Mouse (Mus musculus) NIH3T3 (cell line): Measurements from ENCODE around the gene Sowahd.
A peak's percentile ranks its signal among the peaks of the same experiment; 100 is the strongest.
"Not testable (repeated sequence)": the region's sequence is repeated elsewhere in the genome, so short reads cannot be mapped to it uniquely, and the experiment has no call there.

Experiments used
- DNase-seq: peaks from one replicate; pipeline ENCODE4 v3.0.0-alpha.2; 2012; ENCODE audit warnings: low read depth

Gene Sowahd

DNA sequence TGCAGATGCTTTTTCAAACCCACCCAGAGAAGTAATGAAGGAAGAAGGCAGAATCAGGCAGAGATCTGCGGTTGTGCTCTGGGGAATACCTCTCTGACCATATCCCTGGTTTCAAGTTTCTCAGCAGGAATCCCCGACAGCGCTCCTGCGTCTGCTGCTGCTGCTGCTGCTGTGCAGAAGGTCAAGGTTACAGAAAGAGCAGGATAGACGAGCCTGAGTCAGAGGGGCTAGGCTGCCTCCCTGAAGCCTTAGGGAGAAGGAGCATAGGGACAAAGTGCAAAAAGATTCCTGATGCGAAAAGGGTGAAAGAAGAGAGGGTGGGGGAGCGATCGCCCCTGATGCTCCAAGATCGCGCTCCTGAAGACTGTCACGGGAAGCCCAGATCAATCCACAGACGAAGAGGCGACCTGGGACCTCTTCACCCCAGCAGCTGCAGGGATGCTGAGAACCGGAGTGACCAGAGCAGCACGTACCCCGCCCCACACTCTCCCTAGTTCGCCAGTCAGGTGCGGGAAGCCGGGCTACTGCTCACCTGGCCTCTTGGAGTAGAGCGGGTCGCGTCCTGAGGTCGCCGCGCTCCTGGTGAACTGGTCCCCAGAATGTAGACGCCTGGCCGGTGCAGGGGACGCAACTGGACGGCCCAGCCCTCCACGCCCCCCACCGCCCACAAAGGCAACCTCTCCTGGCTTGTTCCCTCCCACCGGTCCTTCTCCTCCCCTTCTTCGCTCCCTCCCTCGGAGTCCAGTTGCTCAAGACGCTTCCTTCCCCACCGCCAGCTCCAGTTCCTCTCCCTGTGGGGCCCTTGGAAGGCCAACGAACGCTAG is at the start of gene Sowahd:
Sowahd (plus strand) TSS at position 780 of the 824 bp plus-strand sequence.
- no peak for DNase-seq

- DNase-seq, result no peak
Measured at GRCm38 (mm10) chrX:37013870-37014269, 34.8 kb upstream of the Sowahd start.

- no peak for DNase-seq
Measured at GRCm38 (mm10) chrX:37018150-37018654, 30.4 kb upstream of the Sowahd start.

- DNase-seq, result peak; percentile 33
Measured at GRCm38 (mm10) chrX:37019045-37019444, 29.6 kb upstream of the Sowahd start.

DNA sequence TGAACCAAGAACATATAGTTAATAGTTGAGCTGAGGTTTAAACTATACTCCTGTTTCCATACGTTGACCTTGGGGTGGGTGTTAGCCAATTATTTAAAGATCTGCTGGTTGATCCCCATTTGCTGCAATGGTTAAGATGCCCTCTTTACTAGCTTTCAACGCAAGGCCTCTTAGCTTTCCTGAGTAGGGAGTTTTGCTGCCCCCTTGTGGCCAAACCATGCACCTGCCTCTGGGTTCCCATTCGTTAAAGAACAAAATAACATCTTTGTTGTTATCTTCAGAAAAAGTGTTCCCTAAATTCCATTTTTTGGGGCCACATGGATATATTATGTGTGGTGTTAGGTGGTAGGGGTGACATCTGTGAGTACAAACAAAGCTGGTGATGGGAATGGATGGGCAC is 26.0 kb upstream of the Sowahd start:
- peak; percentile 81 for DNase-seq

- DNase-seq, result no peak
Measured at GRCm38 (mm10) chrX:37023652-37024309, 24.9 kb upstream of the Sowahd start.

GRCm38 (mm10) chrX:37028378-37028777 is 20.3 kb upstream of the Sowahd start:
- DNase-seq, result peak; percentile 24

DNA sequence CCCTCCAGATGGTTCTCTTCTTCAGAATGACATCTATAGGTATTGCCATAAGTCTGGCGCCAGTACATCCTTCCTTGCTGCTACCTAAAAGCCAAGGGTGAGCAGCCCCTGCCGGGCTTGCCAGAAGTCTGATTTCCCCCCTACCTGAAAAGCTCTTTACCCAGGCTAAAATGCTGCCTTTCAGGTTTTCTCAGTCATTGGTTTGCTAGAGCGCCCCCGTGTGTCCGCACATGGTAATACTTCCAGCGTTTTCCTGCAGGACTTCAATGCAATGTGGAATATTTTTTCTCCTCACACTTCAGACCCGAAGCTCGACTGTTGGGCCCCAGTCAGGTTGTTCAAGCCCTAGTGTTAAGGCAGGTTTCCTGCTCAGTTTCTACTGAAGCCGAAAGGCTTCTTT is 5.9 kb upstream of the Sowahd start:
- peak; percentile 67 for DNase-seq

DNA sequence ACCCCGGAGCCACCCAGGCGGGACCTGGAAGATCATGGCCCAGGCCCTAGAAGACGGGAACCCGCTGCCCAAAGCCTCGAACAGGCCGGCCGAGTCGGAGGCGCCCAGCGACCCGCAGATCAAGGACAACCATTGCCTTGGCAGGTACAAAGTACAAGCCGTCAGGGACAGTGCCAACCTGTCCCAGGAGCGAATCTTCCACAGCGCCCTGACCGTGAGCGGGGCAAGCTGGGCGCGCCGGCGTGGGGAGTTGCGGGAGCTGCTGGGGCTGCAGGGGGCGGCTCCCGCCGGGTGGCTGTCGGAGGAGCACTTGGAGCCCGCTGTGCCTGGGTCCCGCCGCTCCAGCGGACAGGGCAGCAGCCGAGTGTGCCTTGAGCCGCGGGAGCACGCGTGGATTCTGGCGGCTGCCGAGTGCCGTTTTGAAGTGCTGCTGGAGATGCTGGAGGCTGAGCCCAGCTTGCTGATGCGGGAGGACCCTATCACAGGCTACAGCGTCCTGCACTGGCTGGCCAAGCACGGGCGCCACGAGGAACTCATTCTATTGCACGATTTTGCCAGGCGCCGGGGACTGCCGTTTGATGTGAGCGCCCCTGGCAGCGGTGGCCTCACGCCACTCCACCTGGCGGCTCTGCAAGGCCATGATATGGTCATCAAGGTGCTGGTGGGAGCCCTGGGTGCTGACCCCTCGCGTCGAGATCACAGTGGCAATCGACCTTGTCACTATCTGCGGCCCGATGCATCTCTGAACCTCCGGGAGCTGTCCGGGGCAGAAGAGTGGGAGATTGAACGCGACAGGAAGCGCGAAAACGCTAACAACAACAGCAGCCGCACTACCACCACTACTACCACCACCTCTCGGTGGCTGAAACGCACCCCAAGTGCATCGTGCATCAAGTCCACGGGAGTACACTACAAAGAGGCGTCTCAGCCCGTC is 512 bp downstream of the Sowahd start:
- DNase-seq, result no peak

DNA sequence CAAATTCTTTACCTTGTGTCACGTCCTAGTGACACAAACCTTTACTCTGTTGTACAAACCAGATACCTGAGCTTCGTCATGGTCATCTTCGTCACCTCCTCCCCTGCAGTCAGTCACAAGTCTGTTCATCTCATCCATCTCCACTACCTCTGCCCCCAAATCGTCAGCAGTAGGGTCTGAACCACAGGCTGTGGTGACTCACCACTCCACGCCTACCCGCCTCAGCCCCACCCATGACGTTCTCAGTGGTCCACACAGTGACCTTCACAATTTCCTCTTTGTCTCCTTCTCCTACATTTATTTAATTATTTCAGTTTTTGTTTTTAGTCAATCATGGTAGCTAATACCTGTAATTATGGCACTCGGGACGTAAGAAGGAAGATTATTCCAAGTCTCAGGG is 15.3 kb downstream of the Sowahd start:
- DNase-seq, result no peak

GRCm38 (mm10) chrX:37067299-37067698 is 18.7 kb downstream of the Sowahd start:
- DNase-seq, result no peak

DNA sequence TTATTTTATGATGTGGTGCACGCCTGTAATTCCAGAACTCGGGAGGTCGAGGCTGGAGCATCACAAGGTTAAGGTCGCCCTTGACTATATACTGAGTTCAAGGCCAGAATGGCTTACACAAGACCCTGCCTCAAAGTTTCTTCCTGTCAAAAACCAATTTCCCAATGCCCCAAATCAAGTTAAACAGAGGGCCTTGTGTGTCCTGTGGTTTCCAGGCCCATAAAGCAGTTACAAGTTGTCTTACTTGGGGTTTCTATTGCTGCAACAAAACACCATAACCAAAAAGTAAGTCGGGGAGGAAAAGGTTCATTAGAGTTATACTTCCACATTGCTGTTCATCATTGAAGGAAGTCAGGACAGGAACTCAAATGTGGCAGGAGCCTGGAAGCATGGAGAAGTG is 20.1 kb downstream of the Sowahd start:
- no peak for DNase-seq

- peak; percentile 79 for DNase-seq
Measured at GRCm38 (mm10) chrX:37074262-37074892, 25.7 kb downstream of the Sowahd start.

GRCm38 (mm10) chrX:37076651-37077050 is 28.0 kb downstream of the Sowahd start:
- no peak for DNase-seq

DNA sequence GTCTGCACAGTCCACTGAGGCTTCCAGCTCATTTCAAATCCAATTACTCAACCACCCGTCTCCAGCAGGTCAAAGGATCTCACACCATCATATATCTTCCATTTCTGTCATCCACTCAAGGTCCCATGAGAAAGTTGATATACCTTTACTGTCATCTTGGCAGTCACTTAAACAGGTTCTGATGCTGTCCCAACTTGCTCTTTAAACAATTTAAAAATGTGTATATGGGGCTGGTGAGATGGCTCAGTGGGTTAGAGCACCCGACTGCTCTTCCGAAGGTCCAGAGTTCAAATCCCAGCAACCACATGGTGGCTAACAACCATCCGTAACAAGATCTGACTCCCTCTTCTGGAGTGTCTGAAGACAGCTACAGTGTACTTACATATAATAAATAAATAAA is 31.7 kb downstream of the Sowahd start:
- DNase-seq, result not testable (repeated sequence)

DNA sequence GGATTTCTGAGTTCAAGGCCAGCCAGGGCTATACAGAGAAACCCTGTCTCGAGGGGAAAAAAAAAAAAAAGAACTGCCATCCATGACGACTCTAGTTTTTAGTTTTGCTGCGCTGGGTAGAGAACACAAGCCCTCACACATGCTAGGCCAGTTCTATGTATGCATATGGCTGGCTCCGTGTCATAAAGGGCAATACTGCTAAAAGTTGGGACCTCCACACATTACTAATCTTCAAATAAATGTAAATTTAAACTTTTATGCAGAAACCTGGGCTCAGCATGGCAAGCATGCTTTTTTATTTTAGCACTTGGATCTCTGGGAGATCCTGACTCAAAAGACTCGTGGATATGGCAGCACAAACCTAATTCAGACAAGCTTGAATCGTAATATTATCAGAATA is 32.5 kb downstream of the Sowahd start:
- DNase-seq, result no peak

- DNase-seq, result peak; percentile 48
Measured at GRCm38 (mm10) chrX:37084318-37084926, 35.8 kb downstream of the Sowahd start.

- peak; percentile 92 for DNase-seq
Measured at GRCm38 (mm10) chrX:37084927-37085660, 36.4 kb downstream of the Sowahd start, which contains the start of gene Rpl39. Gene Rpl39 (minus strand): TSS chrX:37085402.

DNA sequence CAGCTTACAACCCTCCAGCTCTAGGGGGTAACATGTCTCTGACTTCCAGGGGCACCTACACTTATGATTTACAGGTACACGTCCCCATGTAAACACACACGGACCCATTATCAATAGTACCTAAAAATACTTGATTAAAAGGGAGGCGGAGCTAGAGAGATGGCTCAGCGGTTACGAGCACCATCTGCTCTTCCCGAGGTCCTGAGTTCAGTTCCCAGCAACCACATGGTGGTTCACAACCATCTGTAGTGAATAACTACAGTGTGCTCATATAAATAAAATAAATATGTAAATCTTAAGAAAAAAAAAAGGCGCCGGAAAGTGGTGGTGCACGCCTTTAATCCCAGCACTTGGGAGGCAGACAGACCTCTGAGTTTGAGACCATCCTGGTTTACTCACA is 37.0 kb downstream of the Sowahd start:
- DNase-seq, result no peak

DNA sequence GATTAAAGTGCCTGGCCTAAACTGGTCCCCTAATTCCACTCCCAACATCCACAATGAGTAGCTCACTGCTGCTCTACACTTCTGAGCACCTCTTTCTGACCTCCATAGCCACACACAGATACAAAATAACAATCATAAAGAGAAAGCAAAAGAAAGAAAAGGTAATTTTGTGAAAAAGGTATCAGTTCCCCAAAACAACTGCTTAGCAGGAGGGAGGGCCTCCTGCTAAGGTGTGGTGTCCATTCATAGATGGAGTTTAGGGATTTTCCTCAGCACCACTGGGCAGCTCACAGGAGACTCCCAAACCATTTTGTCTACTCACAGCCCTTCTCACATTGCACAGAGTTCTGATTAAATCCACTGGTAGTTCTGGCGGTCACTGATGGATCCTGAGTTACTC is 40.1 kb downstream of the Sowahd start:
- no peak for DNase-seq
